ENCODE assay signal across 22 mouse cellular contexts in genomic region chr5:144070064-144070463, GRCm38 (mm10). TPM values are rescaled to one million over a fixed set of nuclear protein-coding genes. Genes with fewer than 3 reads are reported as not detected.
DNase-seq lines count a peak whose midpoint lies in the region; ATAC-seq and TF ChIP-seq lines count a peak whose summit lies in the region.
"Had no signal": no experiment of that assay in that cellular context is flagged by ENCODE, and none has a peak within 500 bp of the region (broad histone marks: within the 10 kb centered on the region; RNA-seq: fewer than 3 reads in every experiment).

No protein-coding gene starts in this region.

- no peak for TF ChIP-seq CTCF in lung, postnatal 0 days (IDR thresholded peaks at IDR 0.05)
- no peak for TF ChIP-seq CTCF in stomach, postnatal 0 days (IDR thresholded peaks at IDR 0.05; ENCODE audit: low read depth)

- DNase-seq in lung, postnatal 0 days (ENCODE audit: low spot score): peak; percentile 68
- DNase-seq in lung, postnatal 14 days: no peak
- peak; percentile 42 for DNase-seq in lung, postnatal 36 days
- DNase-seq in lung, postnatal 25 days (ENCODE audit: low spot score): no peak
- no peak for DNase-seq in stomach, postnatal 0 days (ENCODE audit: low spot score)
- DNase-seq in cerebellum, postnatal 14 days: no peak
- DNase-seq: adrenal gland, adult 2 months; adrenal gland, adult 8-10 months; adrenal gland, postnatal 10 days; adrenal gland, postnatal 14 days; adrenal gland, postnatal 25 days; adrenal gland, postnatal 36 days; B cell, adult 2 months; cerebellum, adult 11 months; cerebellum, adult 11-12 months; cerebellum, adult 18-20 months had no signal

- H3K36me3 ChIP-seq in lung, postnatal 0 days (ENCODE audit: insufficient read depth, low read length): no peaks in the 10 kb centered on the region
- no peaks in the 10 kb centered on the region for H3K36me3 ChIP-seq in stomach, postnatal 0 days (ENCODE audit: control insufficient read depth, insufficient read depth, low read length)
- H3K36me3 ChIP-seq: G1E had no signal

- no peak overlapping the region for H3K27ac ChIP-seq in lung, postnatal 0 days (ENCODE audit: low read length)
- H3K27ac ChIP-seq in stomach, postnatal 0 days (replicated peaks): no peak overlapping the region

- ATAC-seq in lung, postnatal 0 days: peak; percentile 69
- ATAC-seq in stomach, postnatal 0 days (ENCODE audit: low FRiP score, low TSS enrichment): peak; percentile 20; the same call in 1 of the 2 replicates
- ATAC-seq: activated CD4-positive, CD25-positive, alpha-beta regulatory T cell, adult 4 months; CD4-positive, CD25-positive, alpha-beta regulatory T cell, adult 4 months; Patski had no signal

- no peak overlapping the region for H3K4me2 ChIP-seq in lung, postnatal 0 days (replicated peaks; ENCODE audit: low read depth, low read length)
- no peak overlapping the region for H3K4me2 ChIP-seq in stomach, postnatal 0 days (replicated peaks; ENCODE audit: low read depth)

- no peak for TF ChIP-seq EP300 in lung, postnatal 0 days (IDR thresholded peaks at IDR 0.05)
- TF ChIP-seq EP300 in stomach, postnatal 0 days (optimal IDR thresholded peaks at IDR 0.05): no peak

- no peaks in the 10 kb centered on the region for H3K4me1 ChIP-seq in lung, postnatal 0 days (ENCODE audit: insufficient read depth, low read depth, low read length)
- H3K4me1 ChIP-seq in stomach, postnatal 0 days (replicated peaks; ENCODE audit: control insufficient read depth, insufficient read depth): no peaks in the 10 kb centered on the region

- 76% methylated on average over 1 of the region's 1 CpGs for WGBS in lung, postnatal 0 days
- 87% methylated on average over 1 of the region's 1 CpGs for WGBS in stomach, postnatal 0 days

- H3K9ac ChIP-seq in lung, postnatal 0 days (replicated peaks; ENCODE audit: low read depth): no peak overlapping the region
- no peak overlapping the region for H3K9ac ChIP-seq in stomach, postnatal 0 days (ENCODE audit: low read length)

- H3K9me3 ChIP-seq in lung, postnatal 0 days (ENCODE audit: low read length): no peaks in the 10 kb centered on the region
- H3K9me3 ChIP-seq in stomach, postnatal 0 days (ENCODE audit: control insufficient read depth, low read length): no peaks in the 10 kb centered on the region
- H3K9me3 ChIP-seq: G1E had no signal

- no peak overlapping the region for H3K4me3 ChIP-seq in lung, postnatal 0 days (ENCODE audit: low read depth, low read length)
- no peak overlapping the region for H3K4me3 ChIP-seq in stomach, postnatal 0 days (ENCODE audit: low read depth, low read length)

- H3K27me3 ChIP-seq in lung, postnatal 0 days (replicated peaks; ENCODE audit: insufficient read depth, low read length): no peaks in the 10 kb centered on the region
- H3K27me3 ChIP-seq in stomach, postnatal 0 days (ENCODE audit: control insufficient read depth, insufficient read depth, low read length): no peaks in the 10 kb centered on the region
- H3K27me3 ChIP-seq: Patski had no signal

RNA-seq across cellular contexts. Expression of gene Lmtk2, which starts 30.2 kb away (rescaled TPM):
- polyA plus RNA-seq in lung, postnatal 0 days (2015; fragmentation: Nextera tagmentation; extraction: Ambion mirVana): 4.5 and 4.7 TPM in 2 replicates
- 3.8 and 4.1 TPM in 2 replicates for polyA plus RNA-seq in stomach, postnatal 0 days (2015; fragmentation: Nextera tagmentation; extraction: Ambion mirVana)

RNA-seq across cellular contexts. Expression of gene Ocm, which starts 43.6 kb away (rescaled TPM):
- 0.72 and 0.95 TPM in 2 replicates for polyA plus RNA-seq in lung, postnatal 0 days (2015; fragmentation: Nextera tagmentation; extraction: Ambion mirVana)
- 0.16 and 0.23 TPM in 2 replicates for polyA plus RNA-seq in stomach, postnatal 0 days (2015; fragmentation: Nextera tagmentation; extraction: Ambion mirVana)
- polyA plus RNA-seq: activated CD4-positive, CD25-positive, alpha-beta regulatory T cell, adult 4 months; adrenal gland, adult 2 months; brain, embryonic 14.5 days; C2C12; CD4-positive, CD25-positive, alpha-beta regulatory T cell, adult 4 months; G1E; Patski had no signal

RNA-seq across cellular contexts. Expression of gene Ccz1, which starts 55.4 kb away (rescaled TPM):
- polyA plus RNA-seq in lung, postnatal 0 days (2015; fragmentation: Nextera tagmentation; extraction: Ambion mirVana): 87.4 and 98.1 TPM in 2 replicates
- polyA plus RNA-seq in stomach, postnatal 0 days (2015; fragmentation: Nextera tagmentation; extraction: Ambion mirVana): 57.1 and 59.6 TPM in 2 replicates

Comparison
In these comparisons a context has a peak if more than half of its experiments do, and no peak if none do; other contexts are left out.
1. DNase-seq: peak in lung, postnatal 0 days (single experiment) and lung, postnatal 36 days (single experiment); none in lung, postnatal 14 days (single experiment), lung, postnatal 25 days (single experiment), stomach, postnatal 0 days (single experiment) and cerebellum, postnatal 14 days (0 of 2).